Mouse (Mus musculus) telencephalon, adult 2 months (tissue): ENCODE results near the gene Mcm5.

Experiments
- DNase-seq: peaks from one replicate; pipeline ENCODE4 v3.0.0-alpha.2; 2011; ENCODE audit warnings: low read depth, low spot score

Mcm5 gene

DNA sequence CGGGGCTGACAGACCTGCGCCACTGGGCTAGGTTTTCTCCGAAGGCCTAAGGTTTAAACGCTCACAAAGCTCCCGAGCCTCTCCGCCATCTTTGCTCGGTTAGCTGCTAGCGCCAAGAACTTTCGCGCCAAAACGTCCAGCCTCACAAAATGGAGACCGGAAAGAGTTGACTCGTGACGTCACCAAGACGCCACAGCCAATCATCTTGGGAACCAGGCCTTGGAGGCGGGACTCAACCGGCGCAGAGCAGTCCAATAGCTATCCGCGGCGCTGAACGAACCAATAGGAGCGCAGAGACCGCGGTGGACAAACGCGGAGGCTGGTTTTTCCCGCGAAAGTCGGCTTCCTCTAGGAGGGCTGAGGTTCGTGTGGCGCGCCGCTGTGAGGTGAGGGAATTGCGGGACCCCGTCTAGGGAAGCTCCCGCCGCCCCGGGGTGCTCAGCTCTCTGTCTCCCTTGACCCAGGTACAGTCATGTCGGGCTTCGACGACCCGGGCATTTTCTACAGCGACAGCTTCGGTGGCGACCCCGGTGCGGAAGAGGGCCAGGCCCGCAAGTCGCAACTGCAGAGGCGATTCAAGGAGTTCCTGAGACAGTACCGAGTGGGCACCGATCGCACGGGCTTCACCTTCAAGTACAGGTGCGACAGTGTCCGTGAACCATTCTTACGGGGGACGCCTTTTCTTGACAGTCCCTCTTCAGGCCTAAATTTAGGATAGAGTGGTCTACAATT is at the start of gene Mcm5:
Mcm5 (plus strand) TSS at position 334 of the 732 bp plus-strand sequence.
- peak; percentile 98 for DNase-seq

DNA sequence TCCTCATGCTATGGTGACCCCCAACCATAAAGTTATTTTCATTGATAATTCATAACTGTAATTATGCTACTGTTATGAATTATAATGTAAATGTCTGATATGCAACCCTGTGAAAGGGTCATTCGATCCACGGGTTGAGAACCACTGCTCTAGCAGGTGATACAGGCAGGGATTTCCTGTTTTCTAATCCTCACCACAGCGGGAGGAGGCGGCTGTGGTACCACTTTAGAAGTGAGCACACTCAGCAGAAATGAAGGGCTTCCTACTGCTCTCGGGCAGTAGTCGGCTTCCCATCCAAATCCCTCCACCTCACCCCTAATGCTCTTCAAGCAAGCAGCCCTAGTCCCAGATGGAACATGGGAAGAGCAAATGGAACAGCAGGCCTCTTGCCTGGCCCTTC is 49.3 kb upstream of the Mcm5 start:
- DNase-seq = no peak

DNA sequence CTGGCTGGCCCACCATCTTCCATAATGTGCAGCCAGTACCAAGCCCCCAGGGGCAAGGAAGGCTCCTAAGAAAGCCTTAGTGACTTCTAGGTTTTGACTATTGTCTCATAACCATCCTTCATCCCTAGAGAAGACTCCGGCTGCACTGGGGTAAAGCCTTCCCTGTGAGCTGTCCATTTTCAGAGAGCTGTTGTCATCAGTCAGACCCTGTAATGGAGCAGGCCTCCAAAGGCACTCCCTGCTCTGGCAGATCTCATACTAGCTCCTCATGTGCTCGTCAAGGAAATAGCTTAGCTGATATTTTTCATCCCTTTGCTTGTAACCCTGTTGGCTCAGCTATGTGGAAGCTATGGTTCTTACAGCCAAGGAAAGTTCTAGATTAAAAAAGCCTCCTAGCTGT is 48.6 kb upstream of the Mcm5 start:
- no peak for DNase-seq

DNA sequence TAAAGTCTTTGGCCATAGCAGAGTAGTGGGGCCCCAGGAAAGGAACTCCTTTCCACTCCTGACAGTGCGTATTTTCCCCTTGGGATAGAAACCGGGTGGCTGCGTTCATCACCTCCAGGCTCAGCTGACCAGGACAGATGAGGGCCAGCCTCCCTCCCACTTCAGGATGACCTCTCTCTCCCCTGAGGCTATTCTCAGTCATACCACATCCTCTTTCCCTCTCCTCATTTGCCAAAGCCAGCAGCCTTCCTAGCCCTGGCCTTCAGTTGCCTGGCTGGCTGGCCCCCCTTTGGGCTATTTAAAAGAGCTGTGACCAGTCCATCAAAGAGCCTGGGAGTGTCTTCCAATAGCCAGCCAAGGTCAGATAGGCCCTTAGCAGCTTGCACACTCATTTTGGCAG is 46.1 kb upstream of the Mcm5 start:
- no peak for DNase-seq

DNA sequence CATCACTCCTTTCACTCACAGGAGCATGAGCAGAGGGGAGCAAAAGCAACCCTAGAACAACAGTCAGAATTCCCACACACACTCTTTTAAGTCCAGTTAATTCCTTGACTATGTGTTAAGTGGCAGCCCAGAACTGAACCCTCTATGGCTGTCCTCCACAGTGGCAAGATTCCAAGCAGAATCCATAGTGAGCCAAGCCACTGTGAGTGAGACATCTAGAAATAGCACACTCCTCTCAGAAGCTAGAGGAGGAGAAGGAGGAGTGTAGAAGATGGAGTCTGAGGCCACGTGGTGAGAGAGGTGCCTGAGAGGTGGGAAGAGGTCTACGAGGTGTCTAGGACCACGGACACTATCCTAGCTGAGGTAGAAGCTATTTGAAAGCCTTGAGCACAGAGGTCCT is 44.6 kb upstream of the Mcm5 start:
- DNase-seq = peak; percentile 36

DNA sequence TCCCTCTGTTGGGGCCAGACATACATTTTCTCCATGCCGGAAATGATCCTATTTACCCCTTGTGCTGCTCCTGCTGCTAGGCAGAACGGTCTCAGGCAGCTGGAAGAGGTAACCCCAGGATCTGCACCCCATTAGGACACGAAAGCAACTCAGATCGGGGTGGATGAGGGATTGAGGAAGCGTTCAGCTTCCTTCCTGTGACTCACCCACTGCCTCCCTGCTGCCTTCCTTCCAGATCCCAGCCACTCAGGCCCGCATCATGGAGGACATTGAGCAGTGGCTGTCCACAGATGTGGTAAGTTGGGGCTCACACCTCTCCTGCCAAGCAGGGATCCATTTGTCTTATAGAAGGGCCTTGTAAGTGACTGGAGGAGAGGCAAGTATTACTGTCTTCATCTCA is 42.1 kb upstream of the Mcm5 start:
- DNase-seq = no peak

DNA sequence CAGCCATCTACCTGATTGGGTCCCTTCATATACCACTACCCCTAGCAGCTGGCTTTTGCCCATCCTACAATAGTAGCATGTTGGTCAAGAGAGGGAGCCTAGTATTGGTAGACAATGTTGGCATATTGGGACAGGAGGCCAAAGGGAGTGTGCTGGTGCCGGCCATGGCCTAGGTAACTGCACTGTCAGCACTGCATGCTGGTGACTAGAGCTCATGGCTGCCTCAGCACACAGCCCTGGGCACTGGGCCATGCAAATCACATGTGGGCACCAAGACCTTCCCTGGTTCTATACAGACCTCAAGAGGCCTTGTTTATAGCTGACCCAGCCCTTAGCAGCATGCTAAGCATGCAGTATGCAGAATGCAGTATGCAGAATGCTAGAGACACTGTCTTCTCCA is 39.1 kb upstream of the Mcm5 start:
- DNase-seq = no peak

DNA sequence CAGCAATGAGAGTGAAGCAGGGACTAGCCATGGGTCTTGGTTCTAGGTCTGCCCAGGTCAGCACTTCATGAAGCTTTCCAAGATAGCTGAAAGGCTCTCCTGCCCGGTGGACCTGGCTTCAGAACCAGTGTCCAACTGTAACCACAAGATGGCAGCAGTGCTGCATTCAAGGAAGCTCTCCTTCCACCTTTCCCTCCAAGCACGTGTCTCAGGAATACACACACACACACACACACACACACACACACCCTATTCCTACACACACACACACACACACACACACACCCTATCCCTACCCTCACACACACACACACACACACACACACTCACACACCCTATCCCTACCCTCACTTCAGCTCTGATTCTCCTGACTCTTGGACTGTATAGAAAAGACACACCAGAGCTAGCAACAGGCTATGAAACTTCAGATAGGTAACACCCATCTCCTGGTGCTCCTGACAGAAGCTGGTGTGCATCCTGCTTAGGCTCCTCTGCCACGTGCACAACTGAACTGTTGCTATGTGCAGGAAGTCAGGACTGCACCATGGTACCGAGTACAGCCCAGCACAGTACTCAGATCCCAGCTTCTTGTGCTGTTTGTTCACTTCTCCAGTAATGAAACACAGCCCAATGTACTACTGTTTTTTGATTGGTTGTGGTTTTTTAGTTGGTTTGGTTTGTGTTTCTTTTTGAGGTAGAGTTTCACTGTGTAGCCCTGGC is 37.6 kb upstream of the Mcm5 start:
- peak; percentile 47 for DNase-seq

DNA sequence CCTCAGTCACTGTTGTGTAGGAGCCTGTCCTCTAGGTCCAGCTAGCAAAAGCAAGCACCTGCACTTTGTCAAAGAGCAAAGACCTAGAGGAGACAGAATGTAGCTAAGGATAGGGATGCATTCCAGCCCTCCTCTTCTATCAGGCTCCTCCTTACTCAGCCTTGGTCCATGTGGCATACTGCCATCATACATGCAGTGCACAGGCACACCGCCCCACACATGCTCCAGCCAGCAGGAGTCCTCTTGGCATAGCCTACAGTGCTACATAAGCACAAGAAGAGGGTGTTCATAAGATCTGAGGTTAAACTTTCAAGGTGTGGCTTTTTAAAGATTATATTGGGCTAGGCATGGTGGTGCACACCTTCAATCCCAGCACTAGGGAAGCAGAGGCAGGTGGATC is 34.5 kb upstream of the Mcm5 start:
- no peak for DNase-seq

DNA sequence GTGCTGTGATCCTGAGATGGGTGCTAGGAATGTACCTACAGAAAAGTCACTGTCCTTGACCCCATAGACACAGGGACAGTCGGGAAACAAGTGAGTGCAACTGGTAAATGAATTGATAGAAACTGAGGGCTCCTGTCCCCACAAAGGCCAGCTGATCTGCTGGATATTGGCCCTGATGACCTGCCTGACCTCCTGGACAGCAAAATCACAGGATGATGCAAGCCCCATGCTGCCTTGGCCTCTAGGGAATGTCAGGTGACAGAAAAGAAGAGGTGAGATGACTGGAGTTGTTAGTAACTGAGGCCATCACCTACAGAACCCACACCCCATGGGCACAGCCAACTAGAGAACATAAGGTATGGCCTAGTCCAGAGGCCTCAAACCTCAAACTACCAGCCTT is 31.2 kb upstream of the Mcm5 start:
- no peak for DNase-seq

DNA sequence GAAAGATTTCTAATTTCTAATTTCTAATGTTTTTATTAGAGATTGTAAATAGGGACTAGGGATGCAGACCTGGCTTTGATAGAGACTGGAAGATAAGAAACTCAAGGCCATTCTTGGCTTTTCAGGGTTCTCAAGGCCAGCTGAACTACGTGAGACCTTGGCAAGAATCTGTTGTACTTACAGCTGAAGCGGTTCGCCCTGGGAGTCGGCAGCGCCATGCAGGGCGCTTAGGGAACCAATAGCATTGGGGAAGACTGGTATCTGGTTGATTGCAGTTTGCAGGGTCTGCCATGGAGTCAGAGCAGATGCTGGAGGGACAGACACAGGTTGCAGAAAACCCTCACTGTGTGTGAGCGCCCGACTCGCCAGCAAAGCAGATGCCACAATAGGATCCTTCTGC is 30.5 kb upstream of the Mcm5 start:
- DNase-seq = no peak

DNA sequence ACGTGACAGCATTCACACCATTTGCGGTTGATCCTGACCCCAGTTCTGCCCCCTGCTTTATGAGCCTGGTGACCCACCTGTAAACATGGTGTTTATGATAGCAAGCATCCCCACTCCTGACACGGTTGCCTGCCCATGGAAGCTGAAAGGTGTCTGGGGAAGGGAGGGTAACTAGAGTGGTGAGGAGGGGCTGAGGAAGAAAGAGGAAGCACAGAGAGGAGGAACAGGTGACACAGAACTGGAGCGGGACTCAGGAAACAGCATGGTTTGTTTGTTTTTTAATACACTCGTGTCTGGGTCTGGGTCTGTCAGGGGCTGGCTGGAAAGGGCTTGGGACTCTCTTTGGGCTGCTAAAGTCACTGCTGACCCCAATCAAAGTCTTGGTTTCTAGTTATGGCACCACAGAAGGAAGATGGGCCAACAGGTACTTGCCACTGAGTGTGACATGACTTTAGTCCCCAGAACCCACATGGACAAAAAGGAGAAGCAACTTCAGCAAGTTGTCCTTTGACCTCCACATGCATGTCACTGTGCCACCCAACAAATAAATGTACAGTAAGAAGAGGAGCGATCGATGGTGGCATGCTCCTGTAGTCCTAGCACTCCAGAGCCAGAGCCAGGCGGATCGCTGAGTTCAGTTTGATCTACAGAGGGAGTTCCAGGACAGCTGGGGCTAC is 27.9 kb upstream of the Mcm5 start:
- DNase-seq = no peak

DNA sequence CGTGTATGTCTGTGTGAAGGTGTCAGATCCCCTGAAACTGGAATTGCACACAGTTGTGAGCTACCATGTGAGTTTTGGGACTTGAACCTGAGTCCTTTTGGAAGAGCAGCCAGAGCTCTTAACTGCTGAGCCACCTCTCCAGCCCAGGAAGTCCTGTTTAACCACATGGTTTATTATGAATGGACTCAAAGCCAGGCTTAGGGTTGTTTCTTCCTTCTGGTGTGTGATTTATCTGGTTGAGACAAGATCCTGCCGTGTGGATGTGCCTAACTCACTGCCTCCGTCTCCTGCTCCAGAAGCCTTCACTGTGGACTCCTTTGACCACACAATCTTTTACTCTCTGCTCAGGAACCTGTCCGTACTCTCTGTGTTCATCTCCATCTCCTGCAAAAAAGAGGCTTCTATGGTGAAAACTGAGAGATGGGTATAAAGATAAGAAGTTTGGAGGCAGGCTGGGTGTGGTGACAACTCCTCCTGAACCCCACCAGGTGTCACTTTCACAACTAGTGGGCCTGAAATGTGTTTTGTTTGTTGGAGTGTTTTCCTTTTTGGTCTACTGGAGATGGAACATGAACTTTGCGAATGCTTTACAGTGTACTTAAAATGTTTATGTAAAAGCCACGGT is 27.1 kb upstream of the Mcm5 start:
- no peak for DNase-seq

DNA sequence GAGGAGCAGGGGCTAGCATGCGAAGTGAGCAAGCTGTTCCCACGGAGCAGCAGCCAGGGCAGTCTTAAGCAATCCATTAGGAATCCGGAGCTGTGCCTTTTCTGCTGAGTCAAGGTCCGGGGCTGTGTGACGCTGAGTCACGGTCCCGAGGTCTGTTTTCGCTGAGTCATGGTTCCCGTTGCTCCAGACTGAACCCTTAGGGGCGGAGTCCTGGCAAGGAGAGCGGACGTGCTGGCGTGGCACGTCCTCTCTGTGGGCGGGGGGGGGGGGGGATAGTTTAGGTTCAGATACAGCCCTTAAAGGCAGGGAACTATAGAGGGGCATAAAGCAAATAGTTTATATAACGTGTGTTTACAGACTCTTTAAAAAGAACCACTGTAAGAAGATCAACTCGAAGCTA is 25.5 kb upstream of the Mcm5 start:
- DNase-seq = peak; percentile 78

DNA sequence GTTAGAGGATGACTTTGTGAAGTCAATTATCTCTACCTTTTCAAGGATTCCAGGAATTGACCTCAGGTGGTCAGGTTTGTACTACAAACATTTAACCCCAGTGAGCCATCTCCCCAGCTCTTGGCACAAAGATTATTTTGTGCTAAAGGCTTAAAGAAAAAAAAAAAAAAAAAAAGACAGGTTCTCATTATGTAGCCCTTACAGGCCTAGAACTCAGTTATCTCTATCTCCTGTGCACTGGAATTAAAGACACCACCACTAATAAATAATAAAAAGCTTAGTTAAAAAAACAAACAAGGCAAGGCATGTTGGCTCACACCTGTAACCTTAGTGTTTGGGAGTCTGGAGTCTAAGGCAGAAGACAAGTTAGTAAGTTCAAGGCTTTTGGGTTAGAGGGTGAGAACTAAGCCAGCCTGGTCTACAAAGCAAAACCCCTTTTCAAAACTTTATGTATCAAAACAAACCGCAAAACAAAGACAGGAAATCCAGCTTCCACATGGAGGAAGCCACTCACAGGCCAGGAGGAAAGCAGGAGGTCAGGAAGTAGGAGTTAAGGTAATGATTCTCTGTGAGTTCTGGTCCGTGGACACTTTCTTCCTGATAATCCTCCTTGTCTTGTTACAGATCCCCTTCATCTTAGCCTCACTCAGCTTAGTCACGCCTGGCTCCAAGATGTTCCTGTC is 24.8 kb upstream of the Mcm5 start:
- DNase-seq = no peak

DNA sequence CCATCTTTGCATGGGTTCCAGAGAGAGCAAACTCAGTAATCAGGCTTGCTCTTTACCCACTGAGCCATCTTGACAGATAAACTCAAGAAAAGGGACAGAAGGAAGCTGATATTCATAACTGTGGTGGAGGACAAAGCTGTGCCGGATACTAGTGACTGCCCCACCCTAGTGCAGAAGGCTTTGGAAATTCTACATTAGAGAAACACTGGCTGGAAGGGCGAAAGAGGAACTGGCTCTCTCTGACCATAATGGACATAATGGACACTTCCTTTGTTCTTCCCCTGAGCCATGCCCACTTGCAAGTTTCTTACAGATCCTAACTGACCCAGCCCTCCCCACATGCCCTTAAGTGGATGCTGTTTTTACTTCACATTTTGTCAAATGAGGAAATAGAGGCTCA is 23.4 kb upstream of the Mcm5 start:
- DNase-seq = no peak

DNA sequence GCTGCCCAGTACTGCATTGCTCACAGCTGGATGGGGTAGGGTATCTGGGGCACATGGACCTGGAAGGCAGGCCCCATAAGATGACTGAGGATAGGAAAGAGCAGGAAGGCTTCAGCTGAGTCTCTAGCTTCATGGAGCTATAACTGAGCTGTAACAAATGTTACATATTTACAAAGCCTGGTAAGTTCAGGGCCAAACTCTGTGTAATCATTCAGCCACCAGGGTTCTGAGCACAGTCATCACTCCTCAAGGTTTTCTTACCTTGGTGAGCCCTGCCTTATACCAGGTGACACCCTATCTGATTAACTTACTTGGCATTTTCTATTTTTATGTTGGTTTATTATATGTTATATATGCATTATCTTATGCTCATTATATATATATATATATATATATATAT is 22.2 kb upstream of the Mcm5 start:
- no peak for DNase-seq

DNA sequence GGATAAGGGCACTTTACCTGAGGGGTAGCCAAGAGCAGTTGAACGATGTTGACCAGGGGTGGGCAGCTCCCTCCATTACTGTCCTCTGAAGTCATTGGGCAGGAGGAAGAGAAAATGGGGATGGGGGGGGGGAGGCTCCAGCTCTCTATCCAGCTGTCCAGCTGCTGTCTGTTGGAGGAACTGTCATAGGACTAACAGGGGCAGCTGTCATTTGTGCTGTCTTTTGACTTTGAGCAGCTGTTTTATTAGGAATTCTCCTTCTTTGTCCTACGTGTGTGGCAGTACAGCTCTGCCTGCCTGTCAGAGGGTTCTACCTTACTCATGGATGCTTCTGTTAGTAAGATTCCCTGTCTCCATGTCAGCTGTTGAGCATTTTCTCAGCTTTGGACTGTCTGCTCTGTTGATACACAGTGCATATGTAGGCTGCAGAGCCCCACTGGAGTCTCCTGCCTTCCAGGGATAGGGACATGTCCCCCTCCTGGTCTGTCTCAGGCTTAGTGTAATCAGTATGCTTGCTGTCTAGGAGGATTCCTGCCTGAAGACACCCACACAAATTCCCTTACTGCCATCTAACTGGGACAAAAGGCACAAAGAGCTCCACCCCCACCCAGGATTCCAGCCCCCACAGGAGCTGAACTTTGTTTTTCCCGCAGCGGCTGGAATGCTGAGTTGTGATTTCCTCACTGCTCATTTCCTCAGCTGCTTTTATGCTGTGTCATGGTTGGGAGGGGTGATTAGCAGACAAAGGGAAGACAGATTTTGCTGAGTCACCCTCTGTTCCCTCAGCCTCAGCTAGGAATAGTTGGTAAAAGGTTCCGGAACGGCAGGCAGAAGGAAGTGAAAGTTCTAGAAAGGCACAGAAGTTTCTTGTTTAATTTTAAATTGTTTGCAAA is 20.1 kb upstream of the Mcm5 start:
- DNase-seq = peak; percentile 88

DNA sequence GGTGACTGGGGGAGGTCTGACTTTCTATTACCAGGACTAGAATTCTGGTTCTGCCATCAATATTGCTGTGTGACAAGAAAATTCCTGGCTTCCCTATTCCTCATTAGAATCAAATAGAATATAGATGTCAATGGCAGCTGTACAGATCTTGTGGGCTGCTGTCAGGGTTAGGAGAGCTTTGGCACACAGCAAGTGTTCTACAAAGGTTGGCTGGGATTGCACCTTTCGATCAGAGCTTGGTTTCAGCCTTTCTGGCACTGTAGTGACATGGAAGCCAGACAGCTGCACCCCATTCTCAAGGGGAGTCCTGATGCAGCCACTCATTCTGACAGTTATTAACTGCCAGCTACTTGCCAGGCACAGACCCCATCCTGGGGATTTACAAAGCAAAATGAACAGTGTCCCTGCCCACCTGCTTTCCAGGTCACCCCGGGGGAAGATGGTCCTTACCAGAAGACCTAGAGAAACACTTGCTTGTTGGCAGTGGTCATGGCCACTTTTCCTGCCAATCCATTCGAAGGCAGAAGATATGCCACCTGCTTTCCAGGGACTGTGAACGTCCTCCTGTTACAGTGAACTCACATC is 18.5 kb upstream of the Mcm5 start:
- DNase-seq = no peak

DNA sequence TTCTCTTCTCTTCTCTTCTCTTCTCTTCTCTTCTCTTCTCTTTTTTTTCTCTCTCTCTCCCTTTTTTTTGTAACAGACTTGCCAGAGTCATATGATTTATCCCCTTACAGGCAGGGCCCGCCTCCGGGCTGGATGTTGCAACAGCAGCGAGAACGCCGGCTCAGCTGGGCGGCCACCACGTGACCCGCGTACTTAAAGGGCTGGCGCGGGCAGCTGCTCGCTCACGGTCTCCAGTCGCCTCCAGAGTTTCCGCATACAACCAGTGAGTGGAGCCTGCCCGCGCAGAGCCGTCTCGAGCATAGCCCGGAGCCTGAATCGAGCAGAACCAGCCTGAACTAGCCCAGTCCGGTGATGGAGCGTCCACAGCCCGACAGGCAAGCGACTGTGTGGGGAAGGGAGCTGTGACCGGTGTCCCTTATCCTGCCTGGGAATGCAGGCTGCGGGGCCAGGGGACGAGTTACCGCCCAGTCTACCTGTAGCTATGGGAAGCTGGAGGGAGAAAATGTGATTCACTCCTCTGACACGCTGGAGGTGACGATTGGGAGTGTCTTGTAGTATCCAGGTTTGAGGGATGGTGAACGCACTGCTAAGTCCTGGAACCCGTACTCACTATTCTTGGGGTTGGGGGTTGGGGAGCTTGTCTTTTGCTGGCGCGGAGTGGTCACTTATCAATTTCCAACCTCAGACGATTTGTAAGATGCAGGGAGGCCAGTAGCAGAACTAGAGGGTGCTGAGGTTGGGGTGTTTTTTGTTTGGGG is 15.8 kb upstream of the Mcm5 start, which contains the start of gene Hmox1:
Hmox1 (plus strand) TSS at position 223 of the 758 bp plus-strand sequence.
- DNase-seq = peak; percentile 82
